Mouse (Mus musculus): ENCODE results near the gene Slc22a6. TPM values are rescaled to one million over a fixed set of nuclear protein-coding genes. Genes with fewer than 3 reads are reported as not detected.

Slc22a6 gene
- total RNA-seq (2017) = not detected in 2 replicates

DNA sequence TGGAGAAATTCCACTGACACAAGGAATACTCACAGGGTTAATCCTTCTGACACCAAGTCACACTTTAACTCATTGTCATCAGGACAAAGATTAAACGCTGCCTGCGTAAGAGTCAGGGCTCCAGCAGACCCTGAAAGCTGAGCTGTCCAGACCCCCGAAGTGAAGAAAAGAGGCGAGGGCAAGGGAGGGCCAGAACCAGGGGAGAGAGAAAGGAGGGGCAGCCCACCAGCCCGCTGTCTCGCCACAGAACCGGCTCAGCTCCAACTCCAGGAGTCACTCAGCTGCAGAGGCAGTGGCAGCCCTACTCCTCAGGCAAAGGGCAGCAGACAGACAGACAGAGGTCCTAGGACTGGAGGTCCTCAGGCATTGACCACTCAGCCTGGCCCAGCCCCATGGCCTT is at the start of gene Slc22a6:
TSS of gene Slc22a6 (plus strand) at position 136 of the 400 bp plus-strand sequence.
- no peak for ATAC-seq (ENCODE audit: extremely low read depth, insufficient number of reproducible peaks, low FRiP score, poor library complexity, severe bottlenecking)

DNA sequence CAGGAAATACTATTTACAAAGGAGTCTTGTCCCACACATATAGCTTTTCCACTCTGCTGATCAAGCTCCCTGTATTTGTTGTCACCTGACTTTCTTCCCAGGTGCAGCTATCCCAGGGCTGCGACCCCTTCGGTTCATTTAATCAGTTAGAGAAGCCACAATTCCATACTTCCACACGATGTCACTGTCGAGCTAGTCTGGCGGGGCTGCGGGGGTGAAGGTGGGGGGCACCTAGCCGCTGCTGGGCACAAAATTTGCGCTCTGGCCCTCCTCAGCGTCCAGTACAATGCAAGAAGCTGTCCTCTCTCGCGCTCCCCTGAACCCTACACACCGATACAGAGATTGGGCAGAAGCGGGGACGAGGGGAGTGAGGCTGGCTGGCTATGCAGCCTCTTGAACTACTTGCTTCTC is 48.4 kb upstream of the Slc22a6 start:
- ATAC-seq (ENCODE audit: extremely low read depth, insufficient number of reproducible peaks, low FRiP score, poor library complexity, severe bottlenecking) = 0 out of 2 replicates have a peak, but pooled peaks have one; percentile 23

DNA sequence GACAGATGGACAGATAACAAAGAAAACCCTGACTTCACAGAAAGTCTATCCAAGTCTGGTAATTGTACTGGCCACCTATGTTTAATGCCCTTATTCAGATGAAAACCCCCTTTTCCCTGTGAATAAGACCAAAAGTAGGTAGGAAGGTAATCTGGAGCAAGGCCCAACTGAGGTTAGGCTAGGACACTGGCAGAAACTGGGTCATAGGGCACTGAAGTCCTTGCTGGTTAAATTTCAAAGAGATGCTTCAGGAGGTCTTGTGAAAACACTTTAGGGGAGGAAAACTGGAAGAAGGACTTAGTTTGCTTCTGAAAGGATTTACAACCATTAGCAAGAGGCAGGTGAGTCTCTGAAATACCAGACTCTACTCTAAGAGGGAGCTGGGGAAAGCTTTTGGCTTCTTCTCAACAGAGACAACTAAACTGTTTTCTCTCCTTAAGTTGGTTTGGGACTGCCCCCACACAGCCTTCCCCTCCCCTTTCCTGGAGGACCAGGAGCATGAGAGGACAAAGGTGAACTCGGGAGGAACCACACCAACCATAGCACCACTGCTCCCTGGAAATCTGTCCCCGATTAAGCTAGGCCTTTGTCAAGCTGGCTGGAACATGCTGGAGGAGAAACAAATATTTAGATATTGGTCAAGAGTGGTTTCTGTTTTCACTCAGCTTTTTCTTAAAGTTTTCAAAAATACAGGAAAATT is 47.3 kb upstream of the Slc22a6 start:
- no peak for ATAC-seq (ENCODE audit: extremely low read depth, insufficient number of reproducible peaks, low FRiP score, poor library complexity, severe bottlenecking)

DNA sequence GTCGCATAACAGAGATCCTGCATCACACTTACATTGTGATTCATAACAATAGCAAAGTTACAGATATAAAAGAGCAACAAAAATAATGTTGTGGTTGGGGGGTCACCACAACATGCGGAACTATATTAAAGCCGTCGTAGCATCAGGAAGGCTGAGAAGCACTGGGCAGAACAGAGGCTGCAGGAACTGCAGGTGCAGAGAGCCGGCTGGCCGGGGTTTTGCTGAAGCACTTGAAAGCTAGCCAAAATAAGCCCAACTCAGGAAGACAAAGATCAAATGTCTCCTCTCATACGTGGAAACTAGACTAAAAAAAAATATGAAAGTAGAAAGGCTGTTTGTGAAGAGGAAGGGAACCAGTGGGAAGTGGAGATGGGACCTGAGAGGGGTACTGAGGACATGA is 46.1 kb upstream of the Slc22a6 start:
- no peak for ATAC-seq (ENCODE audit: extremely low read depth, insufficient number of reproducible peaks, low FRiP score, poor library complexity, severe bottlenecking)

DNA sequence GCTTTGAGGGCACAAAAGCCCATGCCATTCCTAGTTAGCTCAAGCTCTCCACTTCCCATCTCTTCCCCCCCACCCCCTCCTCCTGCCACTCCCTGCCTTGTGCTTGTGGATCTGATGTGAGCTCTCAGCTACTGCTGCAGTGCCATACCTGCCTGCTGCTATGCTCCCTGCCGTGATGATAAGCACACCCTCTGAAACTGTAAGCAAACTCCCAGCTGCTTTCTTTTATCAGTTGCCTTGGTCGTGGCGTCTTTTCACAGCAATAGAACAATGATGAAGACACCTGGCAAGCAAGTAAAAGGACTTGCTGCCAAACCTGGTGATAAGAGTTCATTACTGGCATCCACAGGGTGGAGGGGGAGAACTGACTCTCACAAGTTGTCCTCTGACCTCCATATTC is 45.4 kb upstream of the Slc22a6 start:
- ATAC-seq (ENCODE audit: extremely low read depth, insufficient number of reproducible peaks, low FRiP score, poor library complexity, severe bottlenecking) = no peak

DNA sequence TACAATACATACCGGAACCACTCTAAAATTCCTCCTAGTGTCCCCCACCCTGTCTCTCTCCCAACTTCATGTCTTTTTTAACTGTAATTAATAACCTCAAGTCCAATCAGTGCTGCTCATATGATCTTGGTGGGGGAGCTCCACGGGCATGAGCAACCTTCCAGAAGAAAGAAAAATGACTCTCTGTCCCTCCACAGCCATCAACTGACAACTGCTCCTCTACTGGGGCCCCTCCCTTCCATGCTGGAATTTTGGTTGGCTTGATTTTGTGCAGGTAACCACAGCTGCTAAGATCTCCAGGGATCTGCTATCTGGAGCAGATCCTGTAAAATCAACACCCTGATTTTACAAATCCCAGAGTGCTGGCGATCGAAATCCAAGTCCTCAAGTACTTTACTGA is 40.4 kb upstream of the Slc22a6 start:
- ATAC-seq (ENCODE audit: extremely low read depth, insufficient number of reproducible peaks, low FRiP score, poor library complexity, severe bottlenecking) = no peak

DNA sequence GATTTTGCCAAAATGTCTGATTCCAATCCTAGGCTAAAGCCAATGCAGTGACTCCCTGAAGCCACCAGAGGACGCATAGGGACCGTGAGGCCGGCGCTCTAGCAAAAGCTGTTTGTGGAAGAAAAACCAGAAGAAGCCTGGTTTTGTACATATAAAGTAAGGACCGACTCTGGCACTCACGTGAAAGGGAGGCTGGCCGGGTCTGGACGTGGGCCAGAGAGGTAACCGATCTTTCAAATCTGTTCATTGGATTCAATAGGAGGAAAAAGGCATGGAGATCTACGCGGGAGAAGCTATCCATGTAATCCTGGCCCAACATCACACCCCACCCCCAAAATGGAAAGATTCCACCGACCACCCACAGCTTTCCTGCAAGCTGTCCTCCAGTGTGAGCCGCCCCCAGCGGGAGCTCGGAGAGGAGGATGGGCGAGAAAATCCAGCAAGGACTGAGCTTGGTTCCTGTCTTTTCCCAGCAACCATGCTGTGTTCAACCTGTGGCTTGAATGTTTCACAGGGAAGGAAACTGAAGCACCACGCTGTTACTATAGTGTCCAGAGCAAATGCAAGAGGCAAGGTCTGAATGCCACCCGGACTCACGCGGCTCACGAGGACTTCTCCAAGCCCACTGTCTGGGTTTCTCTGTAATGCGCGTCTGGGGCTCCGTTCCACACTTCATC is 39.4 kb upstream of the Slc22a6 start:
- peak; percentile 80 for ATAC-seq (ENCODE audit: extremely low read depth, insufficient number of reproducible peaks, low FRiP score, poor library complexity, severe bottlenecking)

DNA sequence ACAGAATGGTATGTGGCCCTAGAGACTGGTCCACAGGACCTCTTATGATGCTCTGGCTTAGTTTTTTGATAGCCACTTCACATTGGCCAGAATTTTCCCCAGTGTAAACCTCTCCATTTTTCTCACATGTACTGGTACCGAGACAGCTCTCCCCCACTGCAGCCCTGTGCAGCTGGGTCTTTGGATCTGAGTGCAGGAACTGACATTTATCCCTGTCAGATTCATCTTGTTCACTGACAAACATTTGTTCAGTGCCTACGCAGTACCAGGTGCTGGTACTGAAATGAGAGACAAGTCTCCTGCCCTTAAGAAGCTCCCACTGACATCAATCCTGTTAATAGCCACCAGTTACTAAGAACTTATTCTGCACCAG is 38.9 kb upstream of the Slc22a6 start:
- ATAC-seq (ENCODE audit: extremely low read depth, insufficient number of reproducible peaks, low FRiP score, poor library complexity, severe bottlenecking) = no peak

DNA sequence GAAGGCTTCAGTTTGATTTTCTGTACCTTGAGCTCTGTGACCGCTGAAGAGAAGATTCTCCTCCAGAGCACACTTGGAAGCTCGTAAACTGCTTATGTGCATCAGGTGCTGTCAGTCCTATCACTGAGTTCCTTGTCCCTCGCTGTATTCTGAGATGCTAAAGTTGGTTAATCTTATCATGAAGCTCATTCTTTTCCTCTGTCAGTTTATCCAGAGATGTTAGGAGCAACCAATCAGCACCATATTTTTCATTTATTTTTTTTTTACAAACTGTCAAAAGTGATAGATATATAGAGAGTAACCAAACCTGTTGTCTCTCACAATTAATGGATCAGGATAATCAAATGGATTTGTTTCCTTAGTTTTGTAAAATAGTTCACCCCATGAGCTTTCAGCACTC is 32.5 kb upstream of the Slc22a6 start:
- ATAC-seq (ENCODE audit: extremely low read depth, insufficient number of reproducible peaks, low FRiP score, poor library complexity, severe bottlenecking) = no peak

DNA sequence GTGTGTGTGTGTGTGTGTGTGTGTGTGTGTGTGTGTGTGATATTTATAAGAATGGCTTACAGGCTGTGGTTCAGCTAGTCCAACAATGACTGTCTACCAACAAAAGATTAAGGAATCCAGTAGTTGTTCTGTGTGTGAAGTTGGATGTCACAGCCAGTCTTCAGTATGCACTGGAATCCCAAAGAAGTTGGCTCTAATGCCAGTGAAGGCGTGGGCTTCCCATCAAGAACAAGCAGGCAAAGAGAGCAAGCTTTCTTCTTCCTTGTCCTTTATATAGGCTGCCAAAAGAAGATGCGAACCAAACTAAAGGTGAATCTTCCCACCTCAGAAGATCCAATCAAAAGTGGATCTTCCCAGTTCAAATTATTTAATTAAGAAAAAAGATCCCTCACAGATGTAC is 31.9 kb upstream of the Slc22a6 start:
- no peak for ATAC-seq (ENCODE audit: extremely low read depth, insufficient number of reproducible peaks, low FRiP score, poor library complexity, severe bottlenecking)

DNA sequence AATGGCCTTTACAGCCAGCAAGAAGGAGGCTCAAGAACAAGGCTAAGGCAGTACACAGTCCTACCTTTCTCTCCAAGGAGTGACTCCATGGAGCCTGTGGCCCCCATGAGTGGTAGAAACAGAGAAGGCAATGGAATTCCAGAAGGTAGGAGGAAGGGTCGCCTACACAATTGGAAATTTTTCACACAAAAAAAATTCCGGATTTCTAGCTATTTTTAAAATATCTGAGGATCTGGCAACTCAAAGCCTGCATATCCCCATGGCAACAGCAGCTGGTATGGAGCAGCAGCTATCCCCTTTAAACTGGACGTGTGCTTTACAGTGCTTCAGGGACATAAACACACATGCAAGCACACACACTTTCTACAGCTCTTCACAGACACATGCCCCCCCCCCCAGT is 31.5 kb upstream of the Slc22a6 start:
- no peak for ATAC-seq (ENCODE audit: extremely low read depth, insufficient number of reproducible peaks, low FRiP score, poor library complexity, severe bottlenecking)

DNA sequence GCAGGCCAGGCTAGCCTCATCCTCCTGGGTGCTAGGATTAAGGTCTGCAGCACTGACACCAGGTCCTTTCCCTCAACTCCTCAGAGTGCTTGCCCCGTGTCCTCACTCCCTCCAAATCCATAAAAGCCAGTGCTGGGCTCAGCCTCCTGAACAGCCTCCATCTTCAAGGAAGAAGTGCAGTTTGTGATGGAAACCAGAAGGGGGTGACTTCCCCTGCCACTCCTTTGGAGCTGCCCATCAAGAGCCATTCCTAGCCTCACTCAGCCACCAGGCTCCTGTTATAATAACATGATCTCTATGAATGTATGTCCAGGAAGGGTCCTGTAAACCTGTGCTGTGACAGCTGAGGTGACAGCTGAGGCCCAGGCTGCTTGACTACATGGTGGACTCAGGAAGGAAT is 30.5 kb upstream of the Slc22a6 start:
- ATAC-seq (ENCODE audit: extremely low read depth, insufficient number of reproducible peaks, low FRiP score, poor library complexity, severe bottlenecking) = no peak

DNA sequence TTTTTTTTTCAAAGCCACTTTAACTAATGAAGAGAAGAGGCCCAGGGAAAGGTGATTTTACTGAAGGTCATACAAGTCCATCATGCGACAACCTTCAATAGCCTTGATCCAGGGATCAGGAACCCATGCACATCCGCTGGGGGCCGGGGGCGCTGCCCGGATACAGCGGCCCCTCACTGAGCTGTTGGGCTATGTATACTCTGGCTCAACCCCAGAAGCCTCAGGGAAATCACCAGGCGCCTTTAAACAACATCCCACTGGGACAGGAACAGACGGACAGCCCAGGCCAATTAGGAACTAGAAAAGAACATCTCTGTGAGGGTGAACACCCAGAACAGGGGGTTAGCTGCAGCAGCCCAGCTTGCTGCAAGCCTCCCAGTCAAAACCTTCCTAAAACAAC is 26.9 kb upstream of the Slc22a6 start, which contains the start of gene Slc22a8:
TSS of gene Slc22a8 (plus strand) at position 301 of the 400 bp plus-strand sequence.
- no peak for ATAC-seq (ENCODE audit: extremely low read depth, insufficient number of reproducible peaks, low FRiP score, poor library complexity, severe bottlenecking)

DNA sequence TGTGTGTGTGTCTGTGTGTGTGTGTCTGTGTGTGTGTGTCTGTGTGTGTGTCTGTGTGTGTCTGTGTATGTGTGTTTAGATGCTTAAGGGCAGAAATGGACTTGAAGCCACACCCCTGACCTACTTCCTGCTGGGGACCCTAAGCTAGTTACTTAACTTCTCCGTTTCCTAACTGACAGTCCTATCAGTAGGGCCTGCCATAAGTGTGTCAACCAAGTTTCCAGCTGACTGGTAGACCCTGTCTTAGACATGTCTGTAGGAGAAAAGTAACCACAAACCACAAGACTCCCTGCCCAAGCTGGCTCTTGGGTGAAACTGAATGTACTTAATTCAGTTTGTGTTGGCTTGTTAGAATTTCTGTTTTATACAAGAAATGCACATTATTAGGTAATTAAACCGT is 25.7 kb upstream of the Slc22a6 start:
- ATAC-seq (ENCODE audit: extremely low read depth, insufficient number of reproducible peaks, low FRiP score, poor library complexity, severe bottlenecking) = peak; percentile 77

DNA sequence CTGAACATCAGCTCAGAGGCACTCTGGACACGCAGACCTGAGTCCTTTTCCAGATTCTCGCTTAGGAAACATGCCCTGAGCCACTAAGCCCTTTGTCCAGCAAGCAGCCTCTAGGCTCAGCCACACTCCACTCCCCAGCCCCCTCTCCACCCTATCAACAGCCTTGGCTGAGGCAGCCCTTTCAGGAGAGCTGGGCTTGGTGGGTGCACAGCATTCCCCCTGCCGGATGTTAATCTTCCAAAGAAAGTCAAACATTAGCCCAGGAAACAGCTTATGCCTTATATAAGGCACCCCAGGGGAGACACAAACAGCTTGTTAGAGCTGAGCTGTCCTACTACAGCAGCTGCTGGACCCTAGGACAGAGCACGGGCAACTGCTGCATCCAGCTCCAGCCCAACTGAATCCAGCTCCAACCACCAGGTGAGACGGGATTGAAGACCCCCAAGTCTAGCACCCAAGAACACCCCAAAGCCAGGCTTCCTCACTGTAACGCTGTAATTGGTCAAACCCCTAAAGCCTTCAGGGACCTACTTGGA is 24.9 kb upstream of the Slc22a6 start:
- no peak for ATAC-seq (ENCODE audit: extremely low read depth, insufficient number of reproducible peaks, low FRiP score, poor library complexity, severe bottlenecking)

DNA sequence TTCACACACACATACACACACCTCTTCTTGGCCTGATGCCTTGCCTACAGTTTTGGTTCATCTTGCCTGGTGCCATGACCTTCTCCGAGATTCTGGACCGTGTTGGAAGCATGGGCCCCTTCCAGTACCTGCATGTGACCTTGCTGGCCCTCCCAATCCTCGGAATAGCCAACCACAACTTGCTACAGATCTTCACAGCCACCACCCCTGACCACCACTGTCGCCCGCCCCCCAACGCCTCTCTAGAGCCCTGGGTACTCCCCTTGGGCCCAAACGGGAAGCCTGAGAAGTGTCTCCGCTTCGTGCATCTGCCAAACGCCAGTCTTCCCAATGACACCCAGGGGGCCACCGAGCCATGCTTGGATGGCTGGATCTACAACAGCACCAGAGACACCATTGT is 24.0 kb upstream of the Slc22a6 start:
- no peak for ATAC-seq (ENCODE audit: extremely low read depth, insufficient number of reproducible peaks, low FRiP score, poor library complexity, severe bottlenecking)

DNA sequence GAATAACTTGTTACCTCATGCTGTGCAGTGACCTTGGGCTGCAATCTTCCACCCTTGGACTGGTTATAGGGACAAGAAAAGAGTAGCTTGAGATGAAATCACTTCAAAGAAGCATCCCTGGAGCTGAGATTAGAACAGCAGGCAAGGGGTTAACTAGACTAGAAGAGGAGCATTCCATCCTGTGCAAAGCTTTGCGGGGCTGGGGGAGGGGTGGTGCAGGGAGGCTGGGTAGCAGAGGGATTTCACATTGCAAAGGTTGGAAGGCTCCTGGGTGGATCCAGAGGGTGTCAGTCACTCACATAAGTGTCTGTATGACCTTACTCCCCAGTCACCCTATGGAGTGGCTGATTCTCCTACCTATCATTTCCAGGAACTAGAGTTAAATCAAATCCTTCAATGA is 23.3 kb upstream of the Slc22a6 start:
- no peak for ATAC-seq (ENCODE audit: extremely low read depth, insufficient number of reproducible peaks, low FRiP score, poor library complexity, severe bottlenecking)

DNA sequence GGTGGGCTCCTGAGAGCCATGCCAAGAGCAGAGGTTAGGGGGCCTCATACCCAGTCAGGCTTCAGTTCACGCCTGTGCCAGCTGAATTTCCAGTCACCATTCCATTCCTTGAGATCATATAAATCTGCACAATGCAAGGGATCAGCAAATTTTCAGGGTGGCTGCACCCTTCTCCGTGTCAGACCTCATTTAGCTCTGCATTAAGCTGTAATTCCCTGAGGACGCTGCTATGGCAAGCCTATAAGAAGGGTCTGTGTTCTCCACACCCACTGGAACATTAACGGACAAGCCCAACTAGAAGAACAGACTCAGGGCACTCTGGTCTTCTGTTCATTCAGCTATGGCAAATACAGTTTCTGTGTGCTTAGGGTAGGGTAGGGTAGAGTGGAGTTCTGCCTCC is 20.6 kb upstream of the Slc22a6 start:
- ATAC-seq (ENCODE audit: extremely low read depth, insufficient number of reproducible peaks, low FRiP score, poor library complexity, severe bottlenecking) = no peak

DNA sequence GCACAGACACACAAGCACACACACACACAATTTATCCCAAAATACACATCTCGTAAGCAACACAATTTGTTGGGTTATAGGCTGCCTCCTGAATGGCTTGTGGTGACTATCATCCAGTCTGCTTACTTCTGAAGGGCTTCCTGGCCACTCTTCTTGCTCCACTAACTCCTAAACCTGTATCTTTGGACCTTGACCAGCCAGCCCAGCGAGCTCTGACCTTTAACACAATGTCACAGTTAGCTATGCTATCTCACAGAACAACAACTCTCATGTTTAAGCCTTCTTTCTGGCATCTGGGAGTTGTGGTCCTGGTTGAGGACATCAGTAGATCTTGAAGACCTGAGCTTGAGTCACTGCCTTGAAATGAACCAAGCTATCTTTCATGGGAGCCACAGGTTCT is 18.6 kb upstream of the Slc22a6 start:
- ATAC-seq (ENCODE audit: extremely low read depth, insufficient number of reproducible peaks, low FRiP score, poor library complexity, severe bottlenecking) = no peak

DNA sequence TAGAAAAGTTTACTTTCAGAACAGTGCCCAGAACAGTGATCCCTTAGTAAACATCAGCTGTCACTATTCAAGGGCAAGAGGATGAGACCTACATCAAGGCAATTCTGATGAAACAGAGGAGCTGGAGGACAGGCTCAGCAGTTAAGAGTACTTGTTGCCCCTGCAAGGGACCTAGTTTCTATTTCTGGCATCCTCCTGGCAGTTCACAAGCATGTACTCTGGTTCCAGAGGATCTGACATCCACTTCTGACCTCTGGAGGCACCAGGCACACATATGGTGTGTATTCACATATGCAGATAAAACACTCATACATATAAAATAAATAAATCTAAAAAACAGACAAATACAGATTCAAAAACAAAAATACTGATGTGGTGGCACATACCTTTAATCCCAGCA is 15.9 kb upstream of the Slc22a6 start:
- ATAC-seq (ENCODE audit: extremely low read depth, insufficient number of reproducible peaks, low FRiP score, poor library complexity, severe bottlenecking) = no peak
